Mouse (Mus musculus): ENCODE data around the gene Rpp25l. TPM values are rescaled to one million over a fixed set of nuclear protein-coding genes. Genes with fewer than 3 reads are reported as not detected.
"Not testable (repeated sequence)": the region's sequence is repeated elsewhere in the genome, so short reads cannot be mapped to it uniquely, and the experiment has no call there.

Rpp25l gene
- total and polyA plus RNA-seq, 3 experiments: 52.0 to 63.5 TPM; not detected in 1

GRCm38 (mm10) chr4:41685882-41686492 is 27.3 kb downstream of the Rpp25l start:
- H3K27me3 ChIP-seq (ENCODE audit: control insufficient read depth in 1 of 2, insufficient read depth in 2 of 2, low read length in 2 of 2); DNase-seq (ENCODE audit: low read depth, low spot score); H3K27ac ChIP-seq (ENCODE audit: control insufficient read depth, low read depth, low read length); H3K4me3 ChIP-seq (ENCODE audit: control insufficient read depth in 1 of 2, insufficient read depth in 1 of 2, low read depth in 2 of 2, low read length in 2 of 2); H3K9me3 ChIP-seq (replicated peaks; ENCODE audit: insufficient read depth, low read length); H3K9ac ChIP-seq (ENCODE audit: control insufficient read depth, low read depth, low read length, poor library complexity, severe bottlenecking); H3K4me1 ChIP-seq (ENCODE audit: control insufficient read depth in 1 of 2, insufficient read depth in 2 of 2, low read length in 2 of 2); H3K79me2 ChIP-seq (ENCODE audit: control insufficient read depth, insufficient read depth, low read length, poor library complexity); H3K36me3 ChIP-seq (ENCODE audit: control insufficient read depth in 1 of 2, insufficient read depth in 2 of 2, low read length in 2 of 2): not testable (repeated sequence)

- not testable (repeated sequence) for H3K79me2 ChIP-seq (ENCODE audit: control insufficient read depth, insufficient read depth, low read length, poor library complexity); H3K27me3 ChIP-seq (ENCODE audit: control insufficient read depth in 1 of 2, insufficient read depth in 2 of 2, low read length in 2 of 2)
These were observed 28.3 kb downstream of the Rpp25l start for GRCm38 (mm10) chr4:41684931-41685453.

GRCm38 (mm10) chr4:41684131-41684930 is 29.0 kb downstream of the Rpp25l start:
- not testable (repeated sequence) for H3K79me2 ChIP-seq (ENCODE audit: control insufficient read depth, insufficient read depth, low read length, poor library complexity); H3K27me3 ChIP-seq (ENCODE audit: control insufficient read depth in 1 of 2, insufficient read depth in 2 of 2, low read length in 2 of 2); H3K9me3 ChIP-seq (replicated peaks; ENCODE audit: insufficient read depth, low read length)

More at GRCm38 (mm10) chr4:41684931-41685453, 28.3 kb downstream of the Rpp25l start:
- not testable (repeated sequence) for H3K4me3 ChIP-seq (ENCODE audit: control insufficient read depth in 1 of 2, insufficient read depth in 1 of 2, low read depth in 2 of 2, low read length in 2 of 2); H3K4me1 ChIP-seq (ENCODE audit: control insufficient read depth in 1 of 2, insufficient read depth in 2 of 2, low read length in 2 of 2); H3K9me3 ChIP-seq (replicated peaks; ENCODE audit: insufficient read depth, low read length); H3K9ac ChIP-seq (ENCODE audit: control insufficient read depth, low read depth, low read length, poor library complexity, severe bottlenecking); H3K36me3 ChIP-seq (ENCODE audit: control insufficient read depth in 1 of 2, insufficient read depth in 2 of 2, low read length in 2 of 2); DNase-seq (ENCODE audit: low read depth, low spot score); H3K27ac ChIP-seq (ENCODE audit: control insufficient read depth, low read depth, low read length)

DNA sequence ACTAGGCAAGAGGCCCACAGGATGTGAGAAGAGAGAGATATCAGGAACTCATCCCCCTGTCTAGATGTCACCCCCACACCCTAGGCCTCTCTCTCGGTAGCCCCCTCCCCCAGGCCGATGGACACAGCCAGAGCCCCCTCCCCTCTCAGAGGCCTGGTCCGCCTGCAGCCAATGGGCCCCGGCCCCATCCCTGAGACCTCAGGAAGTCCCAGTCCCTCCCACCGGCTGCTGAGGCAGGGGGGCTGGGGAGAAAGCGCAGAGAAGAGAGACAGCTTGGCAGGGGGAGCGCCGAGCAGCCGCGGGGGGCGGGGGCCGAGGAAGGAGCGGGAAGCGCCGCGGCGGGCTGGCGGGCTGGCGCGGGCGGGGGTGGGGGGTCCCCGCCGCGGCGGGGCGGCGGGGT is 30.0 kb downstream of the Rpp25l start:
- not testable (repeated sequence) for H3K9ac ChIP-seq (ENCODE audit: control insufficient read depth, low read depth, low read length, poor library complexity, severe bottlenecking); H3K27me3 ChIP-seq (ENCODE audit: control insufficient read depth in 1 of 2, insufficient read depth in 2 of 2, low read length in 2 of 2); H3K4me3 ChIP-seq (ENCODE audit: control insufficient read depth in 1 of 2, insufficient read depth in 1 of 2, low read depth in 2 of 2, low read length in 2 of 2); H3K4me1 ChIP-seq (ENCODE audit: control insufficient read depth in 1 of 2, insufficient read depth in 2 of 2, low read length in 2 of 2); H3K9me3 ChIP-seq (replicated peaks; ENCODE audit: insufficient read depth, low read length); H3K27ac ChIP-seq (ENCODE audit: control insufficient read depth, low read depth, low read length); H3K79me2 ChIP-seq (ENCODE audit: control insufficient read depth, insufficient read depth, low read length, poor library complexity); DNase-seq (ENCODE audit: low read depth, low spot score); H3K36me3 ChIP-seq (ENCODE audit: control insufficient read depth in 1 of 2, insufficient read depth in 2 of 2, low read length in 2 of 2)

More at GRCm38 (mm10) chr4:41684131-41684930, 29.0 kb downstream of the Rpp25l start:
- not testable (repeated sequence) for H3K4me1 ChIP-seq (ENCODE audit: control insufficient read depth in 1 of 2, insufficient read depth in 2 of 2, low read length in 2 of 2); H3K4me3 ChIP-seq (ENCODE audit: control insufficient read depth in 1 of 2, insufficient read depth in 1 of 2, low read depth in 2 of 2, low read length in 2 of 2); H3K9ac ChIP-seq (ENCODE audit: control insufficient read depth, low read depth, low read length, poor library complexity, severe bottlenecking); H3K27ac ChIP-seq (ENCODE audit: control insufficient read depth, low read depth, low read length); DNase-seq (ENCODE audit: low read depth, low spot score); H3K36me3 ChIP-seq (ENCODE audit: control insufficient read depth in 1 of 2, insufficient read depth in 2 of 2, low read length in 2 of 2)

Data from MEL (cell line).